Mouse (Mus musculus): ENCODE results near the gene Oxct2b. TPM values are rescaled to one million over a fixed set of nuclear protein-coding genes. Genes with fewer than 3 reads are reported as not detected.
"Not testable (repeated sequence)": the region's sequence is repeated elsewhere in the genome, so short reads cannot be mapped to it uniquely, and the experiment has no call there.

Oxct2b gene
- total and polyA plus RNA-seq, 3 experiments: 0.02 TPM; not detected in 2

DNA sequence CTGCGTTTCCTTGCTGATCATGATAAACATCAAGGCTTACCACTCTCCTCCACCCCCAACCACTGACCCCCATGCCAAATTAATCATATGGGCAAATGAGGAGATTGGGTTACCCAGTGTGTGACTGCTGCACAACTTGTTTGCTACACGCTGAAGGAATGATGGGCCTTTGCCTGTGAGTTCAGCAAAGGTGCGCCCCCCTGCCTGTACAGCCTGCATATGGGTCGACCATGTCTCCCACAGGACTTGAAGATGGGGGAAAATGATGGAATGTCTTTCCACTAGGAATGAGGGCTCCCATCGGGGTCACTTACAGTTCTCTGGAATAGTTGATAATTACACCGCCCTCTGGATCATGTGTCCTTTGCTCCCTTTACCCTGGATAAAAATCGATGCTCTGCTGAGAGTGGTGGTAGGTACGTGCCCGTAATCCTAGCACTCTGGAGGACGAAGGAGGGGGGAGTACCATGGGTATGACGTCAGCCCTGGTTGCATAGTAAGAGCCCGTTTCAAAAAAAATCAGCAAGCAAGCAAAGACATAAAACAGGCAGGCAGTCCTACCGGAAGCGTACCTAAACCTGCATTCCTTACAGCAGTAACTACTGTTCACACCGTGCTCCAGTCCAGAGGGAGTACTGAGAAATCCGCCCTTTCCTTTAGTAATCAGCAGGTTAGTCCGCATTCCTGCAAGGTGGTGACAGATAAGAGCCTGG lies 22.8 kb upstream of the Oxct2b start:
- DNase-seq (ENCODE audit: low spot score): no peak
- TF ChIP-seq POLR2AphosphoS5 (IDR thresholded peaks at IDR 0.05; ENCODE audit: insufficient replicate concordance, low read depth, low read length) (no peak), TAL1 (conservative IDR thresholded peaks at IDR 0.05; ENCODE audit: low read depth, low read length) (no peak), GATA2 (IDR thresholded peaks at IDR 0.05; ENCODE audit: borderline replicate concordance, low read depth, low read length) (no peak), CTCF (IDR thresholded peaks at IDR 0.05; ENCODE audit: low read depth, low read length) (no peak), GATA1 (IDR thresholded peaks at IDR 0.05; ENCODE audit: borderline replicate concordance, low read length) (no peak)
- H3K9me3 ChIP-seq (replicated peaks): no peaks in the 10 kb centered on the region
- H3K27me3 ChIP-seq (ENCODE audit: insufficient read depth, low read length): peaks cover 6% of the 10 kb centered on the region
- H3K36me3 ChIP-seq (replicated peaks): no peaks in the 10 kb centered on the region
- no peak overlapping the region for H3K4me3 ChIP-seq (ENCODE audit: low read depth, low read length)
- no peak for ATAC-seq (ENCODE audit: extremely low read depth, insufficient number of reproducible peaks, low FRiP score, poor library complexity, severe bottlenecking)
- no peaks in the 10 kb centered on the region for H3K4me1 ChIP-seq (ENCODE audit: insufficient read depth, low read depth, low read length)

DNA sequence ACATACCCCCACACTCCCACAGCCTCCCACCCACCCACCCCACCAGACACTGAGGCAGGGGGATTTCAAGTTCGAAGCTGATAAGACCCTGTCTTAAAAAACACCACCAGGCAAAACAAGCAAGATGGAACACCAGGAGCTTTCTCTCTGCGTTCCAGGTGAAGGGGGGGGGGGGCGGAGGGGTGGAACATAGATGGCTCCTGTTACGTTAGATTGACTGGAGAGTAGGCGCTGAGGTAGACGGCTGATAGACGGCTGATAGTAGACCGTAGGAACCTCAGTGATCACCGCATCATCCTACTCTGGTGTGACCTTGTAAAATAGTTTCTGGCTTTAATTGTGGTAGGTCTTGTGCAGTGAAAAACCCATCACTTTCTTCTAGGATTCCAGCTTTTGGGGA lies 22.2 kb upstream of the Oxct2b start:
- Histone ChIP-seq H3K4me3 (ENCODE audit: low read depth, low read length) (no peak overlapping the region), H3K4me1 (ENCODE audit: insufficient read depth, low read depth, low read length) (no peaks in the 10 kb centered on the region), H3K27me3 (ENCODE audit: insufficient read depth, low read length) (peaks cover 3% of the 10 kb centered on the region), H3K36me3 (replicated peaks) (no peaks in the 10 kb centered on the region), H3K9me3 (replicated peaks) (no peaks in the 10 kb centered on the region)
- DNase-seq (ENCODE audit: low spot score): no peak
- TF ChIP-seq TAL1 (conservative IDR thresholded peaks at IDR 0.05; ENCODE audit: low read depth, low read length) (no peak), GATA1 (IDR thresholded peaks at IDR 0.05; ENCODE audit: borderline replicate concordance, low read length) (no peak), GATA2 (IDR thresholded peaks at IDR 0.05; ENCODE audit: borderline replicate concordance, low read depth, low read length) (no peak)
- no peak for ATAC-seq (ENCODE audit: extremely low read depth, insufficient number of reproducible peaks, low FRiP score, poor library complexity, severe bottlenecking)

- DNase-seq (ENCODE audit: low spot score): no peak
- H3K27me3 ChIP-seq (ENCODE audit: insufficient read depth, low read length): peaks cover 5% of the 10 kb centered on the region; the same call in 1 of the 2 replicates
These were observed 11.2 kb upstream of the Oxct2b start, which contains the start of gene Bmp8b for GRCm38 (mm10) chr4:123104651-123105450. Gene Bmp8b (plus strand): TSS chr4:123105165.

DNA sequence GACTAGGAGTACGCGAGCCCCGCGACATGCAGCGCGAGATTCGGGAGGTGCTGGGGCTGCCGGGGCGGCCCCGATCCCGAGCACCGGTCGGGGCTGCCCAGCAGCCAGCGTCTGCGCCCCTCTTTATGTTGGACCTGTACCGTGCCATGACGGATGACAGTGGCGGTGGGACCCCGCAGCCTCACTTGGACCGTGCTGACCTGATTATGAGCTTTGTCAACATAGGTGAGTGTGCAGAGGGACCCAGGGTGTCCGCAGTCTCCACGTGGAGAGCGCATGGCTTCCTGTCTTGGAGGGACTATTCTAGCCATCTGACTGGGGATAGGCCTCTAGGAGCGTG lies 10.6 kb upstream of the Oxct2b start:
- Histone ChIP-seq H3K27me3 (ENCODE audit: insufficient read depth, low read length) (peaks cover 5% of the 10 kb centered on the region; the same call in 1 of the 2 replicates), H3K36me3 (replicated peaks) (no peaks in the 10 kb centered on the region), H3K4me1 (ENCODE audit: insufficient read depth, low read depth, low read length) (no peaks in the 10 kb centered on the region), H3K4me3 (ENCODE audit: low read depth, low read length) (no peak overlapping the region), H3K9me3 (replicated peaks) (no peaks in the 10 kb centered on the region)
- TF ChIP-seq GATA2 (IDR thresholded peaks at IDR 0.05; ENCODE audit: borderline replicate concordance, low read depth, low read length) (no peak), GATA1 (IDR thresholded peaks at IDR 0.05; ENCODE audit: borderline replicate concordance, low read length) (no peak)
- DNase-seq (ENCODE audit: low spot score): no peak
- no peak for ATAC-seq (ENCODE audit: extremely low read depth, insufficient number of reproducible peaks, low FRiP score, poor library complexity, severe bottlenecking)

More at GRCm38 (mm10) chr4:123104651-123105450, 11.2 kb upstream of the Oxct2b start, which contains the start of gene Bmp8b:
- no peak for ATAC-seq (ENCODE audit: extremely low read depth, insufficient number of reproducible peaks, low FRiP score, poor library complexity, severe bottlenecking)
- Histone ChIP-seq H3K4me1 (ENCODE audit: insufficient read depth, low read depth, low read length) (no peaks in the 10 kb centered on the region), H3K9me3 (replicated peaks) (no peaks in the 10 kb centered on the region), H3K4me3 (ENCODE audit: low read depth, low read length) (no peak within 1 kb of the TSS; the same call in 1 of the 2 replicates), H3K36me3 (replicated peaks) (no peaks in the 10 kb centered on the region)
- no peak for TF ChIP-seq GATA1 (IDR thresholded peaks at IDR 0.05; ENCODE audit: borderline replicate concordance, low read length)
- TF ChIP-seq POLR2AphosphoS5 (IDR thresholded peaks at IDR 0.05; ENCODE audit: insufficient replicate concordance, low read depth, low read length): no peak
- TF ChIP-seq CTCF (IDR thresholded peaks at IDR 0.05; ENCODE audit: low read depth, low read length): no peak
- no peak for TF ChIP-seq TAL1 (conservative IDR thresholded peaks at IDR 0.05; ENCODE audit: low read depth, low read length)

DNA sequence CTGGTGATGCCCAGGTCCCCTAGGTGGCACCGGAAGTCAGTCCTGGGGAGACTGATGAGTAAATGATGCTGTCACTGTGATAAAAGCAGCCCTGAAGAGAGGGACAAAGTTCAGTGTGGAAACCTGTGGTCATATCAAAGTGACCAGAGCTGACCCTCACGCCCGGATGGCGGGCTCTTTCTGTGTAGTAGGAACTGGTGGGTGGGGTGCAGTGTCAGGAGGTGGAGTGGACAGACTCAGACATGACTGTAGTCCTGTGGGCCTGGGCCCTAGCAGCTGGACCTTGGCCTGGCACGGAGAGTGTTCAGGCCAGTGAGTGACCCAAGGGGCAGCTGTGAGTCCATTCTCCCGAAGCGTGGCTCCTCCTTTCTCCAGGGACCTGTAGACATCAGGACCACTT lies 10.1 kb upstream of the Oxct2b start:
- not testable (repeated sequence) for H3K4me1 ChIP-seq (ENCODE audit: insufficient read depth, low read depth, low read length); H3K4me3 ChIP-seq (ENCODE audit: low read depth, low read length); DNase-seq (ENCODE audit: low spot score); H3K36me3 ChIP-seq (replicated peaks); H3K9me3 ChIP-seq (replicated peaks); H3K27me3 ChIP-seq (ENCODE audit: insufficient read depth, low read length); ATAC-seq (ENCODE audit: extremely low read depth, insufficient number of reproducible peaks, low FRiP score, poor library complexity, severe bottlenecking)

DNA sequence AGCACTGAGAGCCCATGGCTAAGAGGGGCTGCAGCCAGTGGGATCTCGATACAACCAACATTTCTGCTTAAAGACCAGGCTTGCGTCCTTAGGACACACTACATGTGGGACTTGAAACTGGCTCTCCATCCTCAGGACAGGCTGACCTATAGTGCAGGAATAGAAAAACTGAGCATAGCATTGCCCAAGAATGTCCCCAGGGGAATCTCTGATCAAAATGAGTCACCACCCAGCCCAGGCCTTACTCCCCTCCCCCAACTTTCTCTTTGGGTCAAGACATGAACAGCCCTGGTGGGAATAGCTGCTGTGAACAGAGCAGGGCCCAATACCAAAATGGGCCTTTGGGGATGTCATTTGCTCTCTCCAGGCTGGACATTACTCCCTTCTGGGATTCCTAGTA lies 9.2 kb upstream of the Oxct2b start:
- Histone ChIP-seq H3K4me3 (ENCODE audit: low read depth, low read length) (no peak overlapping the region), H3K9me3 (replicated peaks) (no peaks in the 10 kb centered on the region), H3K27me3 (ENCODE audit: insufficient read depth, low read length) (peaks cover 10% of the 10 kb centered on the region; the same call in 1 of the 2 replicates), H3K4me1 (ENCODE audit: insufficient read depth, low read depth, low read length) (no peaks in the 10 kb centered on the region), H3K36me3 (replicated peaks) (no peaks in the 10 kb centered on the region)
- ATAC-seq (ENCODE audit: extremely low read depth, insufficient number of reproducible peaks, low FRiP score, poor library complexity, severe bottlenecking) (no peak), DNase-seq (ENCODE audit: low spot score) (no peak)
- no peak for TF ChIP-seq TAL1 (conservative IDR thresholded peaks at IDR 0.05; ENCODE audit: low read depth, low read length)
- no peak for TF ChIP-seq CTCF (IDR thresholded peaks at IDR 0.05; ENCODE audit: low read depth, low read length)
- no peak for TF ChIP-seq GATA1 (IDR thresholded peaks at IDR 0.05; ENCODE audit: borderline replicate concordance, low read length)
- TF ChIP-seq GATA2 (IDR thresholded peaks at IDR 0.05; ENCODE audit: borderline replicate concordance, low read depth, low read length): no peak
- TF ChIP-seq POLR2AphosphoS5 (IDR thresholded peaks at IDR 0.05; ENCODE audit: insufficient replicate concordance, low read depth, low read length): no peak
